Mouse (Mus musculus) ES-Bruce4 (cell line): ENCODE measurements around the gene L2hgdh.

Source experiments
- CTCF ChIP-seq: IDR thresholded peaks from one replicate; pipeline ENCODE4 v1.8.1; 2011; ENCODE audit warnings: low read depth, low read length
- POLR2A ChIP-seq: IDR thresholded peaks from one replicate; pipeline ENCODE4 v1.8.1; 2011; ENCODE audit warnings: low read length; ENCODE audit not compliant: insufficient read depth

GRCm38 (mm10) chr12:69698352-69698751 is 26.3 kb downstream of the L2hgdh start:
- TF ChIP-seq CTCF (no peak), POLR2A (no peak)
